Mouse (Mus musculus) spleen, adult 2 months (tissue): Measurements from ENCODE around the gene Gpr75. TPM values are rescaled to one million over a fixed set of nuclear protein-coding genes. Genes with fewer than 3 reads are reported as not detected.

Experiments
- DNase-seq, 2 experiments: peaks; one replicate each; pipeline versions ENCODE4 v3.0.0 to v3.0.0-alpha.2; 2012 to 2021; ENCODE audit warnings: low spot score in 2 of 2, low read depth in 1 of 2
- H3K27ac ChIP-seq: fragments of 200-500 bp; 2 replicates; pipeline ENCODE4 v1.5.1; 2012; ENCODE audit warnings: low read length, inconsistent platforms; ENCODE audit not compliant: insufficient read depth
- H3K27me3 ChIP-seq: fragments of 200-500 bp; 2 replicates; pipeline ENCODE4 v1.6.1; 2012; ENCODE audit warnings: mild to moderate bottlenecking, moderate library complexity, low read length, inconsistent platforms; ENCODE audit not compliant: control insufficient read depth, insufficient read depth
- H3K36me3 ChIP-seq: fragments of 200-500 bp; 2 replicates; pipeline ENCODE4 v1.6.1; 2012; ENCODE audit warnings: mild to moderate bottlenecking, low read length, inconsistent platforms; ENCODE audit not compliant: control insufficient read depth, insufficient read depth
- H3K4me1 ChIP-seq: fragments of 200-500 bp; 2 replicates; pipeline ENCODE4 v1.6.1; 2011; ENCODE audit warnings: inconsistent platforms; ENCODE audit not compliant: control insufficient read depth, insufficient read depth, insufficient read length
- H3K4me3 ChIP-seq: fragments of 200-500 bp; 2 replicates; pipeline ENCODE4 v1.5.1; 2011; ENCODE audit warnings: mild to moderate bottlenecking, inconsistent platforms; ENCODE audit not compliant: insufficient read depth, insufficient read length; ENCODE audit errors: extremely low read depth
- CTCF ChIP-seq: fragments of 200-500 bp; IDR thresholded peaks from 2 replicates; pipeline ENCODE4 v1.5.1; 2011; ENCODE audit warnings: mild to moderate bottlenecking, inconsistent platforms; ENCODE audit not compliant: insufficient read depth, insufficient read length, insufficient replicate concordance; ENCODE audit errors: extremely low read depth
- POLR2A ChIP-seq: fragments of 200-500 bp; IDR thresholded peaks from 2 replicates; pipeline ENCODE4 v1.6.1; 2011; ENCODE audit warnings: low read depth, low read length, inconsistent platforms
- WGBS: fragments of 180-500 bp; shearing (Covaris S2); methylation state at CpG from one replicate; pipeline ENCODE4 v1.1.7; 2018; 5-methylcytosine and 5-hydroxymethylcytosine counted together
- polyA plus RNA-seq: library from polyadenylated mRNA; depleted of rRNA; stranded (reverse); fragments of >200 nt; gene quantifications from 2 replicates; pipeline ENCODE4 v1.2.3, GENCODE M21; 2012; rRNA removed

Gene Gpr75
- polyA plus RNA-seq, 1 experiment, result 0.06 TPM

DNA sequence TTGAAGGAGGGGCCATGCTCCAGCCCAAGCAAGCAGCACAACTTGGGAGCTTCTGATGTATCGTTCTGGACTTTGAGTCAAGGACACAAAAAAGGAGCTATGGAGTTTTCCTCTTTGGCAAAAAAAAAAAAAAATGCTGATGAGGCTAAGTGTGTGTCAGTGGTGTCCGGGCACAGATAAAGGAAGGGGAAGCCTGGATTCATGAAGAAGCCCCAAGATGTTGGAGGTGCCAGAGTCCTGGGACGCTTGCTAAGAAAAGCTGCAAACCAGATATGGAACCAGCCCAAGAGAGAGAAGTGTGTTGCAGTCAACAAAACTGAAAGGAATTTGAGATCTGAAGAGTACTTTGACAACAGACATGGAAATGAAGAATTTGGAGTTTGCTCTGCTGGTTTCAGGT, 27.2 kb downstream of the Gpr75 start:
- Histone ChIP-seq H3K36me3 (no peaks in the 10 kb centered on the region), H3K4me3 (no peak overlapping the region), H3K27ac (no peak overlapping the region), H3K27me3 (no peaks in the 10 kb centered on the region), H3K4me1 (no peaks in the 10 kb centered on the region)
- WGBS, result 91% methylated on average over 3 of the region's 3 CpGs
- TF ChIP-seq CTCF (no peak), POLR2A (no peak)
- DNase-seq, result no peak

- 0 out of 2 replicates have a peak, but pooled peaks cover 1% of the 10 kb centered on the region for H3K36me3 ChIP-seq
- H3K27ac ChIP-seq, result no peak overlapping the region
- no peak overlapping the region for H3K4me3 ChIP-seq
- H3K27me3 ChIP-seq, result no peaks in the 10 kb centered on the region
- no peak for TF ChIP-seq CTCF
- TF ChIP-seq POLR2A, result no peak
- DNase-seq, result no peak
- no peaks in the 10 kb centered on the region for H3K4me1 ChIP-seq
- WGBS, result 90% methylated on average over 1 of the region's 1 CpGs
Observed at GRCm38 (mm10) chr11:30920641-30921040, 35.5 kb downstream of the Gpr75 start.

DNA sequence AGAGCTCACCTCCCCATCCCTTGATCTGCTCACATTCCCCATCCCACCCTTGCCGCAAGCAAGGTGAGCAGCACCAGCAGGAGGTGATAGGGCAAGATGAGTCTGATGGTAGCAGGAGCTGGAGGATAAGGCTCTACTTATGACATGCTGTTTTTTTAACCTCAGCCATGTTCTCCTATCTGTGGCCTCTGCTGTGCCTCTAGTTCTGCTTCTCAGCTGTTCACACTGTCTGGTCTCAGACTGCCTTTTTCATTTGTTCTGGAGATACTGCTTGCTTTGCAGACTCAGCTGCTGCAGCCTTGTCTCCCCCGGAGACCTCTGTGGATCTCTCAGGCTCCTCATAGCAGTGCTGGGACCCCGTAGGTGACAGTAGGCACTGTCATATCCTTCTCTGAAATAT, 38.1 kb downstream of the Gpr75 start:
- DNase-seq, result no peak
- Histone ChIP-seq H3K36me3 (peaks cover 6% of the 10 kb centered on the region), H3K27me3 (no peaks in the 10 kb centered on the region), H3K4me1 (no peaks in the 10 kb centered on the region), H3K27ac (no peak overlapping the region), H3K4me3 (no peak overlapping the region)
- 92% methylated on average over 3 of the region's 3 CpGs for WGBS
- TF ChIP-seq POLR2A (no peak), CTCF (no peak)

- Histone ChIP-seq H3K4me3 (no peak overlapping the region), H3K4me1 (no peaks in the 10 kb centered on the region), H3K36me3 (peaks cover 8% of the 10 kb centered on the region), H3K27me3 (no peaks in the 10 kb centered on the region), H3K27ac (no peak overlapping the region)
- DNase-seq, result no peak
- no peak for TF ChIP-seq CTCF
- TF ChIP-seq POLR2A, result no peak
Observed at GRCm38 (mm10) chr11:30928079-30928478, 42.9 kb downstream of the Gpr75 start.

GRCm38 (mm10) chr11:30928498-30928897, 43.3 kb downstream of the Gpr75 start:
- no peak for DNase-seq
- H3K36me3 ChIP-seq, result peaks cover 8% of the 10 kb centered on the region
- TF ChIP-seq POLR2A, result no peak
- no peak for TF ChIP-seq CTCF
- no peak overlapping the region for H3K27ac ChIP-seq
- no peaks in the 10 kb centered on the region for H3K4me1 ChIP-seq
- H3K4me3 ChIP-seq, result no peak overlapping the region
- H3K27me3 ChIP-seq, result no peaks in the 10 kb centered on the region
- WGBS, result 83% methylated on average over 1 of the region's 1 CpGs

Other genes with a start within 250 kb of the Gpr75 start
- 1.4 and 1.7 TPM in 2 replicates for gene Acyp2, start 235.8 kb upstream of the Gpr75 start, polyA plus RNA-seq
- gene Psme4, start 113.6 kb upstream of the Gpr75 start, polyA plus RNA-seq, result 4.3 TPM in 2 replicates
- 1.7 and 2.2 TPM in 2 replicates for gene Asb3, start 58 bp downstream of the Gpr75 start, polyA plus RNA-seq
- gene Erlec1, start 69.0 kb downstream of the Gpr75 start, polyA plus RNA-seq, result 9.8 and 10.0 TPM in 2 replicates
- gene Chac2, start 101.0 kb downstream of the Gpr75 start, polyA plus RNA-seq, result 2.6 and 2.7 TPM in 2 replicates